Mouse (Mus musculus) ES-Bruce4 (cell line): ENCODE data around the gene Slit1. TPM values are rescaled to one million over a fixed set of nuclear protein-coding genes. Genes with fewer than 3 reads are reported as not detected.

Experiments used
- H3K27ac ChIP-seq: 2 replicates; pipeline ENCODE4 v1.5.1; 2012; ENCODE audit warnings: low read length, inconsistent platforms; ENCODE audit not compliant: insufficient read depth
- H3K27me3 ChIP-seq: 2 replicates; pipeline ENCODE4 v1.6.1; 2012; ENCODE audit warnings: mild to moderate bottlenecking, low read length, inconsistent platforms; ENCODE audit not compliant: control insufficient read depth, poor library complexity, insufficient read depth, severe bottlenecking
- H3K36me3 ChIP-seq: 2 replicates; pipeline ENCODE4 v1.6.1; 2012; ENCODE audit warnings: inconsistent platforms, mild to moderate bottlenecking, low read length, moderate library complexity; ENCODE audit not compliant: control insufficient read depth, poor library complexity, insufficient read depth, severe bottlenecking
- H3K4me1 ChIP-seq: one replicate; pipeline ENCODE4 v1.8.1; 2011; ENCODE audit warnings: low read length; ENCODE audit not compliant: control insufficient read depth, insufficient read depth
- H3K4me3 ChIP-seq: 2 replicates; pipeline ENCODE4 v1.5.1; 2011; ENCODE audit warnings: low read depth, mild to moderate bottlenecking, low read length
- H3K9ac ChIP-seq: 2 replicates; pipeline ENCODE4 v1.6.1; 2012; ENCODE audit warnings: low read depth, mild to moderate bottlenecking, inconsistent platforms; ENCODE audit not compliant: poor library complexity, severe bottlenecking
- H3K9me3 ChIP-seq: replicated peaks from 2 replicates; pipeline ENCODE4 v1.6.1; 2012; ENCODE audit warnings: mild to moderate bottlenecking, low read length, inconsistent platforms; ENCODE audit not compliant: control insufficient read depth, poor library complexity, insufficient read depth, severe bottlenecking
- CTCF ChIP-seq: IDR thresholded peaks from one replicate; pipeline ENCODE4 v1.8.1; 2011; ENCODE audit warnings: low read depth, low read length
- EP300 ChIP-seq: IDR thresholded peaks from 2 replicates; pipeline ENCODE4 v1.6.1; 2011; ENCODE audit warnings: low read depth, low read length; ENCODE audit not compliant: insufficient read depth
- POLR2A ChIP-seq: IDR thresholded peaks from one replicate; pipeline ENCODE4 v1.8.1; 2011; ENCODE audit warnings: low read length; ENCODE audit not compliant: insufficient read depth
- polyA plus RNA-seq: library from polyadenylated mRNA; stranded (reverse); fragments of >200 nt; gene quantifications from 2 replicates; pipeline ENCODE4 v1.2.4, GENCODE M21; 2011; ENCODE audit warnings: low read depth; ENCODE audit not compliant: missing spikeins, insufficient read depth, insufficient read length

Slit1 gene
- polyA plus RNA-seq, 1 experiment, result 1.2 TPM

GRCm38 (mm10) chr19:41768711-41769110 is 25.2 kb upstream of the Slit1 start:
- H3K9ac ChIP-seq, result no peak overlapping the region
- H3K36me3 ChIP-seq, result peaks cover 29% of the 10 kb centered on the region
- no peak overlapping the region for H3K27ac ChIP-seq
- no peaks in the 10 kb centered on the region for H3K27me3 ChIP-seq
- H3K9me3 ChIP-seq, result no peaks in the 10 kb centered on the region
- H3K4me3 ChIP-seq, result no peak overlapping the region
- TF ChIP-seq CTCF (no peak), POLR2A (no peak), EP300 (no peak)
- H3K4me1 ChIP-seq, result peaks cover 4% of the 10 kb centered on the region

GRCm38 (mm10) chr19:41766628-41767027 is 23.2 kb upstream of the Slit1 start:
- peaks cover 17% of the 10 kb centered on the region for H3K36me3 ChIP-seq
- no peaks in the 10 kb centered on the region for H3K27me3 ChIP-seq
- H3K9me3 ChIP-seq, result no peaks in the 10 kb centered on the region
- peak overlapping the region; percentile 85 for H3K27ac ChIP-seq
- no peak overlapping the region for H3K4me3 ChIP-seq
- peaks cover 4% of the 10 kb centered on the region for H3K4me1 ChIP-seq
- no peak for TF ChIP-seq CTCF
- no peak for TF ChIP-seq POLR2A
- TF ChIP-seq EP300, result peak; percentile 53; the same call in 1 of the 2 replicates
- H3K9ac ChIP-seq, result no peak overlapping the region

- Histone ChIP-seq H3K36me3 (peaks cover 7% of the 10 kb centered on the region; the same call in 1 of the 2 replicates), H3K27ac (no peak overlapping the region), H3K9me3 (no peaks in the 10 kb centered on the region), H3K9ac (no peak overlapping the region), H3K4me1 (peaks cover 4% of the 10 kb centered on the region), H3K27me3 (no peaks in the 10 kb centered on the region), H3K4me3 (no peak overlapping the region)
- TF ChIP-seq EP300, result no peak
- TF ChIP-seq POLR2A, result no peak
- TF ChIP-seq CTCF, result no peak
Observed at GRCm38 (mm10) chr19:41763870-41764660, 20.6 kb upstream of the Slit1 start.

GRCm38 (mm10) chr19:41761529-41761928 is 18.1 kb upstream of the Slit1 start:
- Histone ChIP-seq H3K4me3 (peak overlapping the region; percentile 18; the same call in 1 of the 2 replicates), H3K27ac (no peak overlapping the region), H3K27me3 (no peaks in the 10 kb centered on the region), H3K9me3 (no peaks in the 10 kb centered on the region), H3K36me3 (no peaks in the 10 kb centered on the region), H3K9ac (no peak overlapping the region), H3K4me1 (no peaks in the 10 kb centered on the region)
- peak; percentile 63 for TF ChIP-seq CTCF
- TF ChIP-seq EP300, result no peak
- no peak for TF ChIP-seq POLR2A

GRCm38 (mm10) chr19:41759765-41760164 is 16.3 kb upstream of the Slit1 start:
- H3K9ac ChIP-seq, result no peak overlapping the region
- no peak overlapping the region for H3K4me3 ChIP-seq
- H3K9me3 ChIP-seq, result no peaks in the 10 kb centered on the region
- H3K27me3 ChIP-seq, result no peaks in the 10 kb centered on the region
- TF ChIP-seq POLR2A (no peak), EP300 (no peak), CTCF (peak; percentile 20)
- H3K4me1 ChIP-seq, result no peaks in the 10 kb centered on the region
- no peak overlapping the region for H3K27ac ChIP-seq
- no peaks in the 10 kb centered on the region for H3K36me3 ChIP-seq

GRCm38 (mm10) chr19:41759270-41759669 is 15.8 kb upstream of the Slit1 start:
- Histone ChIP-seq H3K9ac (no peak overlapping the region), H3K27ac (no peak overlapping the region), H3K4me1 (no peaks in the 10 kb centered on the region), H3K36me3 (no peaks in the 10 kb centered on the region), H3K4me3 (no peak overlapping the region), H3K9me3 (no peaks in the 10 kb centered on the region), H3K27me3 (no peaks in the 10 kb centered on the region)
- TF ChIP-seq POLR2A (no peak), EP300 (no peak), CTCF (no peak)
